Mouse (Mus musculus) erythroblast, embryonic 14.5 days (primary cell): ENCODE measurements at regions not wholly inside any gene's neighbourhood (a gene's known extent, or its start where the extent isn't known, plus 50 kb on each side); places are given as distances from the start of the nearest gene placed in this dataset.

Experiments
- H3K27me3 ChIP-seq: 2 replicates; pipeline ENCODE4 v1.6.1; 2012; ENCODE audit warnings: inconsistent platforms; ENCODE audit not compliant: control insufficient read depth
- H3K36me3 ChIP-seq: 2 replicates; pipeline ENCODE4 v1.6.1; 2012; ENCODE audit warnings: mild to moderate bottlenecking, inconsistent platforms; ENCODE audit not compliant: control insufficient read depth
- H3K4me1 ChIP-seq: 2 replicates; pipeline ENCODE4 v1.6.1; 2012; ENCODE audit warnings: inconsistent platforms; ENCODE audit not compliant: control insufficient read depth
- H3K4me3 ChIP-seq: replicated peaks from 2 replicates; pipeline ENCODE3; 2012; ENCODE audit warnings: moderate library complexity, mild to moderate bottlenecking, inconsistent platforms
- H3K9me3 ChIP-seq: 2 replicates; pipeline ENCODE4 v1.6.1; 2012; ENCODE audit warnings: low read length, inconsistent platforms, mixed read lengths; ENCODE audit not compliant: control insufficient read depth
- GATA1 ChIP-seq: IDR thresholded peaks from 2 replicates; pipeline ENCODE4 v1.6.1; 2012; ENCODE audit warnings: low read length, inconsistent platforms, mixed read lengths
- TAL1 ChIP-seq: IDR thresholded peaks from 3 replicates; pipeline ENCODE4 v1.6.1; 2012; ENCODE audit warnings: low read length, inconsistent platforms, mixed read lengths

DNA sequence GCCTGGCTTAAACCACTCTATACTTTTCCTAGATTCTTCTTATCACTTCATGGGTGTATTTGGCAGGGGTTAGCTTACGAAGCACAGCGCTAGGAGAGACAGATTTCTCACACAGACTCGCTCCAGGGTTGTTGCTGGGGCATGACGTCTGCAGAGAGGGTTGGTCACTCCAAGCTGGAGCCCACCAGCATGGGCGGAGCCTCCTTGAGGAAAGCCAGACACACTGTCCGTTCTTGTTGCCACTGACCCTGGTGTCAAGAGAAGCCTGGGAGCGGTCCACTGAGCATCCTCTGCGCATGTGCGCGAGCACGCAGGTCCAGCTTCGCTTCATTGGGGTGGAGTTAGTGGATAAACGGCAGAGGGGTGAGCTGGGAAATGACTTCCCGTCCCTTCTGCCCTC lies 159.8 kb downstream of the Kit start:
- Histone ChIP-seq H3K9me3 (peaks cover 4% of the 10 kb centered on the region; the same call in 1 of the 2 replicates), H3K36me3 (no peaks in the 10 kb centered on the region), H3K4me1 (no peaks in the 10 kb centered on the region), H3K4me3 (no peak overlapping the region), H3K27me3 (no peaks in the 10 kb centered on the region)
- no peak for TF ChIP-seq GATA1
- no peak for TF ChIP-seq TAL1

DNA sequence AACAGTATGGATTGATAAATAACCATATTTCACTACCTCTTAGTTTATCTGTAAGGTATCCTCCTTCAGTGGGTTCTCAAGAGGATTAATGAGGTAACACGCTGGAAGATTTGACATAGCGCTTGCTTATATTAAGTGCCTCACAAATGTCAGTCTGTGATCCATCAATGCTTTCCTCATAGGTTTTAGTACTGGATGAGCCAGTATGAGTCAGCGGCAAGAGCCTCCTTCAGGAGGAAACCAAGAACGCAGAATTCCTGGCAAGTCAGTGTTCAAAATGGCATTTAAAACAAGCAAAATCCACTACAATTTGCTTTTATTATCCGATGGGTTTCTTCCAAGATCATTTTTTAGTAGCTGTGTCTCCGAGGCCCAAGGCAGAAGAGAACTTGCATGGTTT lies 159.3 kb downstream of the Kit start:
- Histone ChIP-seq H3K4me1 (no peaks in the 10 kb centered on the region; the same call in 1 of the 2 replicates), H3K36me3 (no peaks in the 10 kb centered on the region), H3K9me3 (peaks cover 4% of the 10 kb centered on the region; the same call in 1 of the 2 replicates), H3K4me3 (no peak overlapping the region), H3K27me3 (no peaks in the 10 kb centered on the region)
- TF ChIP-seq GATA1, result no peak
- TF ChIP-seq TAL1, result no peak

GRCm38 (mm10) chr5:75731236-75731635 lies 156.5 kb downstream of the Kit start:
- Histone ChIP-seq H3K36me3 (no peaks in the 10 kb centered on the region), H3K9me3 (peaks cover 2% of the 10 kb centered on the region; the same call in 1 of the 2 replicates), H3K4me3 (no peak overlapping the region), H3K27me3 (no peaks in the 10 kb centered on the region), H3K4me1 (no peaks in the 10 kb centered on the region; the same call in 1 of the 2 replicates)
- TF ChIP-seq GATA1 (no peak), TAL1 (no peak)

GRCm38 (mm10) chr5:75730698-75731097 lies 156.0 kb downstream of the Kit start:
- no peak overlapping the region for H3K4me3 ChIP-seq

GRCm38 (mm10) chr5:75721291-75721690 lies 146.6 kb downstream of the Kit start:
- TF ChIP-seq GATA1 (no peak), TAL1 (no peak)
- no peaks in the 10 kb centered on the region for H3K27me3 ChIP-seq
- H3K9me3 ChIP-seq, result no peaks in the 10 kb centered on the region

More at GRCm38 (mm10) chr5:75730698-75731097, 156.0 kb downstream of the Kit start:
- Histone ChIP-seq H3K36me3 (no peaks in the 10 kb centered on the region), H3K9me3 (peaks cover 2% of the 10 kb centered on the region; the same call in 1 of the 2 replicates), H3K27me3 (no peaks in the 10 kb centered on the region), H3K4me1 (no peaks in the 10 kb centered on the region; the same call in 1 of the 2 replicates)
- TF ChIP-seq TAL1 (no peak), GATA1 (no peak)

GRCm38 (mm10) chr5:75720091-75720940 lies 145.6 kb downstream of the Kit start:
- H3K4me1 ChIP-seq, result peaks cover 4% of the 10 kb centered on the region
- TF ChIP-seq GATA1 (no peak), TAL1 (no peak)
- H3K36me3 ChIP-seq, result no peaks in the 10 kb centered on the region
- no peaks in the 10 kb centered on the region for H3K9me3 ChIP-seq
- H3K27me3 ChIP-seq, result no peaks in the 10 kb centered on the region
- H3K4me3 ChIP-seq, result no peak overlapping the region

More at GRCm38 (mm10) chr5:75721291-75721690, 146.6 kb downstream of the Kit start:
- peaks cover 4% of the 10 kb centered on the region for H3K4me1 ChIP-seq
- H3K4me3 ChIP-seq, result no peak overlapping the region
- no peaks in the 10 kb centered on the region for H3K36me3 ChIP-seq

GRCm38 (mm10) chr5:75718511-75719225 lies 144.0 kb downstream of the Kit start:
- H3K4me1 ChIP-seq, result peaks cover 4% of the 10 kb centered on the region

More at GRCm38 (mm10) chr5:75718511-75719225, 144.0 kb downstream of the Kit start:
- no peaks in the 10 kb centered on the region for H3K27me3 ChIP-seq
- no peaks in the 10 kb centered on the region for H3K36me3 ChIP-seq
- no peaks in the 10 kb centered on the region for H3K9me3 ChIP-seq
- TF ChIP-seq TAL1 (no peak), GATA1 (no peak)
- H3K4me3 ChIP-seq, result no peak overlapping the region
